In genomic region chr1:183297473-183297885, GRCm38 (mm10) we compare ENCODE assay signal across 8 mouse cellular contexts. TPM values are rescaled to one million over a fixed set of nuclear protein-coding genes. Genes with fewer than 3 reads are reported as not detected.
DNase-seq lines count a peak whose midpoint lies in the region; ATAC-seq and TF ChIP-seq lines count a peak whose summit lies in the region.

No protein-coding gene starts in this region.

- ATAC-seq in forebrain, postnatal 0 days = peak; percentile 28
- ATAC-seq in midbrain, embryonic 12.5 days (ENCODE audit: low FRiP score, low read depth) = peak; percentile 11; the same call in 1 of the 2 replicates
- peak; percentile 24 for ATAC-seq in stomach, postnatal 0 days (ENCODE audit: low FRiP score, low TSS enrichment)

- no peak for TF ChIP-seq EP300 in stomach, postnatal 0 days (optimal IDR thresholded peaks at IDR 0.05)

- TF ChIP-seq CTCF in forebrain, postnatal 0 days (IDR thresholded peaks at IDR 0.05; ENCODE audit: low read depth) = no peak
- no peak for TF ChIP-seq CTCF in left cerebral cortex, adult 2 months (IDR thresholded peaks at IDR 0.05)
- TF ChIP-seq CTCF in stomach, postnatal 0 days (IDR thresholded peaks at IDR 0.05; ENCODE audit: low read depth) = no peak

- H3K9me3 ChIP-seq in forebrain, postnatal 0 days (ENCODE audit: low read length) = no peaks in the 10 kb centered on the region
- H3K9me3 ChIP-seq in midbrain, embryonic 12.5 days = no peaks in the 10 kb centered on the region
- no peaks in the 10 kb centered on the region for H3K9me3 ChIP-seq in stomach, postnatal 0 days (ENCODE audit: control insufficient read depth, low read length)

- under 1% methylated on average over 30 of the region's 30 CpGs for WGBS in forebrain, postnatal 0 days
- WGBS in midbrain, embryonic 12.5 days = under 1% methylated on average over 24 of the region's 30 CpGs
- under 1% methylated on average over 30 of the region's 30 CpGs for WGBS in stomach, postnatal 0 days

- peak overlapping the region; percentile 53 for H3K4me3 ChIP-seq in forebrain, postnatal 0 days (ENCODE audit: low read depth, low read length)
- peak overlapping the region; percentile 56 for H3K4me3 ChIP-seq in left cerebral cortex, adult 2 months
- H3K4me3 ChIP-seq in midbrain, embryonic 12.5 days = peak overlapping the region; percentile 52
- H3K4me3 ChIP-seq in stomach, postnatal 0 days (ENCODE audit: low read depth, low read length) = peak overlapping the region; percentile 54

- DNase-seq in adrenal gland, postnatal 25 days = peak; percentile 34
- no peak for DNase-seq in adrenal gland, adult (ENCODE audit: inconsistent age in 2 of 2, low spot score in 1 of 2)
- DNase-seq in A20 (ENCODE audit: low read depth, low spot score) = peak; percentile 80
- peak; percentile 63 for DNase-seq in c-Kit-positive CD71-positive TER-119-positive erythroid progenitor cells, embryonic 14.5 days (ENCODE audit: low spot score)
- DNase-seq in forebrain, postnatal 0 days = no peak
- DNase-seq in left cerebral cortex, adult 2 months (ENCODE audit: extremely low spot score in 1 of 2, low spot score in 2 of 2) = peak; percentile 28 to 41
- DNase-seq in stomach, postnatal 0 days (ENCODE audit: low spot score) = peak; percentile 62

- H3K9ac ChIP-seq in forebrain, postnatal 0 days = peak overlapping the region; percentile 33
- peak overlapping the region; percentile 45 for H3K9ac ChIP-seq in midbrain, embryonic 12.5 days (replicated peaks)
- peak overlapping the region; percentile 43 for H3K9ac ChIP-seq in stomach, postnatal 0 days (ENCODE audit: low read length)

- 0 out of 2 replicates have a peak overlapping the region, but pooled peaks have one; percentile 3 for H3K27ac ChIP-seq in forebrain, postnatal 0 days (ENCODE audit: low read depth, low read length)
- no peak overlapping the region; the same call in 1 of the 2 replicates for H3K27ac ChIP-seq in left cerebral cortex, adult 2 months
- H3K27ac ChIP-seq in midbrain, embryonic 12.5 days (replicated peaks) = peak overlapping the region; percentile 47
- peak overlapping the region; percentile 30 for H3K27ac ChIP-seq in stomach, postnatal 0 days (replicated peaks)

- intact Hi-C loops in left cerebral cortex, adult 2 months (cut with DNase I) = loop anchor here (2.0 kb wide), 1 partner anchor 47 kb away; no protein-coding TSS in a partner anchor

- H3K36me3 ChIP-seq in forebrain, postnatal 0 days (ENCODE audit: insufficient read depth) = peaks cover 13% of the 10 kb centered on the region
- peaks cover 9% of the 10 kb centered on the region for H3K36me3 ChIP-seq in midbrain, embryonic 12.5 days
- peaks cover 3% of the 10 kb centered on the region; the same call in 1 of the 2 replicates for H3K36me3 ChIP-seq in stomach, postnatal 0 days (ENCODE audit: control insufficient read depth, insufficient read depth, low read length)

- no peaks in the 10 kb centered on the region for H3K4me1 ChIP-seq in forebrain, postnatal 0 days (ENCODE audit: insufficient read depth)
- no peaks in the 10 kb centered on the region for H3K4me1 ChIP-seq in midbrain, embryonic 12.5 days
- no peaks in the 10 kb centered on the region for H3K4me1 ChIP-seq in stomach, postnatal 0 days (replicated peaks; ENCODE audit: control insufficient read depth, insufficient read depth)

- H3K27me3 ChIP-seq in forebrain, postnatal 0 days (ENCODE audit: insufficient read depth, low read length) = no peaks in the 10 kb centered on the region
- no peaks in the 10 kb centered on the region for H3K27me3 ChIP-seq in midbrain, embryonic 12.5 days
- H3K27me3 ChIP-seq in stomach, postnatal 0 days (ENCODE audit: control insufficient read depth, insufficient read depth, low read length) = no peaks in the 10 kb centered on the region

- peak overlapping the region; percentile 50 for H3K4me2 ChIP-seq in forebrain, postnatal 0 days (ENCODE audit: low read depth)
- H3K4me2 ChIP-seq in midbrain, embryonic 12.5 days (replicated peaks) = peak overlapping the region; percentile 55
- peak overlapping the region; percentile 59 for H3K4me2 ChIP-seq in stomach, postnatal 0 days (replicated peaks; ENCODE audit: low read depth)

RNA-seq across cellular contexts. Expression of gene Brox, which starts 0.4 kb away (rescaled TPM):
- 48.2 and 55.7 TPM in 2 replicates for total RNA-seq in adrenal gland, postnatal 25 days (2021)
- total RNA-seq in forebrain, postnatal 0 days (2014; rRNA removed) = 137 and 144 TPM in 2 replicates
- polyA plus RNA-seq in forebrain, postnatal 0 days (2015; fragmentation: Nextera tagmentation; extraction: Ambion mirVana) = 79.6 and 94.1 TPM in 2 replicates
- total RNA-seq in left cerebral cortex, adult 2 months (2021) = 10 to 100 TPM; 52.0 to 55.4 TPM
- polyA plus RNA-seq in midbrain, embryonic 12.5 days (2016; fragmentation: Nextera tagmentation; extraction: Ambion mirVana) = 77.3 and 77.5 TPM in 2 replicates
- 27.6 and 28.5 TPM in 2 replicates for polyA plus RNA-seq in stomach, postnatal 0 days (2015; fragmentation: Nextera tagmentation; extraction: Ambion mirVana)

RNA-seq across cellular contexts. Expression of gene Aida, which starts 1.1 kb away (rescaled TPM):
- total RNA-seq in adrenal gland, postnatal 25 days (2021) = 54.3 and 59.3 TPM in 2 replicates
- total RNA-seq in forebrain, postnatal 0 days (2014; rRNA removed) = 54.7 and 69.1 TPM in 2 replicates
- polyA plus RNA-seq in forebrain, postnatal 0 days (2015; fragmentation: Nextera tagmentation; extraction: Ambion mirVana) = 37.8 and 46.1 TPM in 2 replicates
- 10 to 100 TPM; 51.6 to 56.5 TPM for total RNA-seq in left cerebral cortex, adult 2 months (2021)
- 68.5 and 69.6 TPM in 2 replicates for polyA plus RNA-seq in midbrain, embryonic 12.5 days (2016; fragmentation: Nextera tagmentation; extraction: Ambion mirVana)
- polyA plus RNA-seq in stomach, postnatal 0 days (2015; fragmentation: Nextera tagmentation; extraction: Ambion mirVana) = 21.1 and 22.3 TPM in 2 replicates

Comparison
In these comparisons a context has a peak if more than half of its experiments do, and no peak if none do; other contexts are left out.
1. DNase-seq: peak in adrenal gland, postnatal 25 days (single experiment), A20 (single experiment), c-Kit-positive CD71-positive TER-119-positive erythroid progenitor cells, embryonic 14.5 days (single experiment), left cerebral cortex, adult 2 months (2 of 2) and stomach, postnatal 0 days (single experiment); none in adrenal gland, adult (0 of 2) and forebrain, postnatal 0 days (single experiment).
2. Peak in every context shown above with its lines, with median percentiles within 50 percentile points of each other: ATAC-seq, H3K4me2 ChIP-seq, H3K4me3 ChIP-seq and H3K9ac ChIP-seq.